Mouse (Mus musculus) spleen, embryonic (tissue): Measurements from ENCODE around the gene Plcg2.

Experiments
- CTCF ChIA-PET: fragments of 350-600 bp; sonication (Branson Sonifier 250); formaldehyde crosslinking; loops from one replicate; lab custom pipeline; 2022; lab: Charles Lee

Plcg2 gene

GRCm38 (mm10) chr8:117612861-117613260 is 114.8 kb downstream of the Plcg2 start:
- CTCF ChIA-PET: interaction anchor here (0.7 kb wide), 1 partner anchor 12 kb away, joined by 6 read pairs; no protein-coding TSS in a partner anchor

- CTCF ChIA-PET: interaction anchor here (0.6 kb wide), 3 partner anchors 28 to 894 kb away, joined by 3 to 4 read pairs (median 4); partner anchors contain the start of gene Cdyl2
Measured at GRCm38 (mm10) chr8:117626040-117626838, 128.1 kb downstream of the Plcg2 start.

- CTCF ChIA-PET: no interaction called here
Measured at GRCm38 (mm10) chr8:117627096-117627495, 129.0 kb downstream of the Plcg2 start.

DNA sequence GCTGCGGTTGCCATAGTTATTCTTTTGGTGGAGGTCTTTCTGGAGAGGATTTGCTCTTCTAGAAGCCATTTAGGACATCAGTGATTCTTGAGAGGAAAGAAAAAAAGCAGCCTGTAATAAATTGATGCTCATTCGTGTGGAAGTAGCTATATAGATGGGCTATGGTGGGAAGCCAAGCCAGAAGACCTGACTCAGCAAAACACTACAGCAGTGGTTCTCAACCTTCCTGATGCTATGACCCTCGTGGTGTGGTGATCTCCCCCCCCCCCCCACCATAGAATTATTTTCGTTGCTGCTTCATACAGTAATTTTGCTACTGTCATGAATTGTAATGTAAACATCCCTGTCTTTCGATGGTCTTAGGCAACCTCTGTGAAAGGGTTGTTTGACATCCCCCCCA is 134.4 kb downstream of the Plcg2 start:
- CTCF ChIA-PET: no interaction called here

DNA sequence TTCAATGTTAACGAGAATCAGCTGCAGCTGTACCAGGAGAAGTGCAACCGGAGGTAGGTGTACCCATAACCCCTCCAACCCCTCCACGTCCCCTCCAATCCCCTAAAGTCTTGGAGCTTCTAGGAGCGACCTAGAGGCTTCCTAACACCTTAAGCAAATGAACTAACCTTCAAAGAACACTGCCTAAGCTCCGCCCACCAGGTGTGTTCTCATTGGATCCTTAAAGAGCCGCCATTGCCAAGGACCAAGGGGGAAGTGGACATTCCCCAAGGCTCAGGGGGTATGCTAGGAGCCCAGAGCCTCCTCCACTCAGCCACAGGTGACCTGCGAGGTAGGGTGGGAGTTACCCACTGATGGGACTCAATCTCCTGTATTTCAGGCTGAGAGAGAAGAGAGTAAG is 136.3 kb downstream of the Plcg2 start:
- CTCF ChIA-PET: interaction anchor here (0.6 kb wide), 1 partner anchor 89 kb away, joined by 3 read pairs; no protein-coding TSS in a partner anchor

DNA sequence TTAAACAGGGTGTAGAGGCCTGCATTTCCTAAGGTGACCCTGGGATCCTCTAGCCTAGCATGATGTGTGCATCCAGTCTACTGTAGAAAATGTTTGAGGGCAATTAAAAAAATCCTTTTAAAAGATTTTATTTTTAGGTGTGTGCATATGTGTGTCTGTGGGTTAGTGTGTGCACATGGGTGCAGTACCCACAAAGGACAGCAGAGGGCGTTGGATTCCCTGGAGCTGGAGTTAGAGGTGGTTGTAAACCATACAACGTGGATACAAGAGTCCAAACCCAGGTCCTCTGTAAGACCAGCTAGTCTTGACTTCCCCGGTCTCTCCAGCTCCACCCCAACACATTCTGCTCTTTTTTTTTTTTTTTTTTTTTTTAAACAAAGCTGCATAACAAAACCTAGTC is 139.4 kb downstream of the Plcg2 start:
- CTCF ChIA-PET: no interaction called here

- CTCF ChIA-PET: no interaction called here
Measured at GRCm38 (mm10) chr8:117639631-117640030, 141.5 kb downstream of the Plcg2 start.

DNA sequence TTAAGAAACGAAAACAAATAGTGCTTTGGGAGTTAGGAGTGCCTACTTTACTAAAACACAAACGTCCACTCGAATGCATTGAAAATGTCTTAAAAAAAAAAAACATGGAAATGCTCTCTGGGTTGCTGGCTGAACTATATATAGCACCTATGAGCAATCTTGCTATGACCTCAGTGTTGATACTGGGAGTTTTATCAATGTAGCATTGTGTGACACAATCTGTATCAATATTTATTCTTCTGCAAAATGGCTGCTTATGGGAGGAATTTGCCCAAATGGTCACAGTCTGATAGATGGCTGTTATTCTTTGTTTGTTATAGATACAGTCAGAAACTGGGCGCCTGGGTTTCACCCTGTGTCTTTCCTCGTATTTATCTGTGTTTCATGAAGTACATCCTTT is 147.4 kb downstream of the Plcg2 start:
- CTCF ChIA-PET: interaction anchor here (0.5 kb wide), 1 partner anchor 538 kb away, joined by 5 read pairs; no protein-coding TSS in a partner anchor

- CTCF ChIA-PET: interaction anchor here (0.7 kb wide), 1 partner anchor 485 kb away, joined by 4 read pairs; no protein-coding TSS in a partner anchor
Measured at GRCm38 (mm10) chr8:117646020-117646419, 147.9 kb downstream of the Plcg2 start.

- CTCF ChIA-PET: interaction anchor here (0.6 to 0.7 kb wide), 2 partner anchors 22 to 484 kb away, joined by 4 to 7 read pairs; no protein-coding TSS in a partner anchor
Measured at GRCm38 (mm10) chr8:117646440-117646839, 148.3 kb downstream of the Plcg2 start.

DNA sequence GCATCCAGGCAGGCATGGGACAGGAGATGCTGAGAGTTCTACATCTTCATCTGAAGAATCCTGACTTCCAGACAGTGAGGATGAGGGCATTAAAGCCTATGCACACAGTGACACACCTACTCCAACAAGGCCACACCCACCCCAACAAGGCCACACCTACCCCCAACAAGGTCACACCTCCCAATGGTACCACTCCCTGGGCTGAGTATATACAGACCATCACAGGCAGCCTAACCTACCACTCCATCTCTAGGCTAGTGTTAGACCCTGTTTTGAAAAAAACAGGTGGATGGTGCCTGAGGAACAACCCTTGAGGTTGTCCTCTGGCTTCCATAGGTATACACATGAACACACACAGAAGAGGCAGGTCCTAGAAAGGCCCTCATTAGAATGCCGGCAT is 154.2 kb downstream of the Plcg2 start:
- CTCF ChIA-PET: no interaction called here

DNA sequence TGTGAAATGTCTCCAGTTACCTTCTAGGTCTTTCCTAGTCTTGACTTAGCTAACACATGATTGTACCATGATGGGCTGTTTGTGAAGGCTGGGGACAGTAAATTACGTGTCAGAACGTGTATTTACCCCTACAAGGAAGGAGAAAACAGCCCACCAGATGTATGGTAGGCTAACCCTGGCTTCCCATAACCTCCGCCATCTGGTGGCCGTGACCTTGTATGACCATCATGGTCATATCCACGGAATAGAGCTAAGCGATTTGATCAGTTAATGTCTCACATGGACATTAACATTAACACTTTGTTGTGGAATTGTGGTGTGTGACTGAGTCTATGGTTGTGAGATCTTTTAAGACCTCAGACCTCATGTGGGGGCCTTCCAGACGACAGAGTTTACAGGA is 160.9 kb downstream of the Plcg2 start:
- CTCF ChIA-PET: no interaction called here

DNA sequence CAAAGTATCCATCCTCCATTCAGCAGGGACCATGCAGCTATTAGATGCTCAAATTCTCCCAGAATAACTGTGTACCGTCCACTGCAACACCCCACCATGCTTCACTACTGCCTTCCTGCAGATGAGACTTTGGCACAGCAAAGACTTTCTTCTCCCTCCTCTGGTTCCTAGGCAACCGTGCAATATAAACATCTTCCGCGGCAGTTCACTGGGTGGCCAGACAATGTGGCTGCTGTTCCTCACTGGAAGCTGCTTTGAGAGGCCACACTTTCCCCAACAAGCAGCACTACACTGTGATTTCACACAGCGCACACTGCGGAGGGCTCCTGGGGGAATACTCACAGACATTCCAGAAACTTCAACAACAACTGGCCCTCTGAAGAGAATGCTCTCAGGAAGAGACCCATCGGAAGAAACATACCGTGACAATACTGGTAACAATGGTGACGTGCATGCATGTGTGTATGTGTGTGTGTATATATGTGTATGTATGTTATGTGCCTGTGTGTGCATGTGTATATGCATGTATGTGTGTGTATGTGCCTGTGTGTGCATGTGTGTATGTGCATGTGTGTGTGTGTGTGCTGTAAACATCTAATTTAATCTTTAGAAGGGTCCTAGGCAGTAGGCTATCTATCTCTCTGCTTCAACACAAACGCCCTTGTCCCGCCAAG is 162.4 kb downstream of the Plcg2 start:
- CTCF ChIA-PET: no interaction called here

GRCm38 (mm10) chr8:117667349-117668124 is 169.4 kb downstream of the Plcg2 start:
- CTCF ChIA-PET: no interaction called here

DNA sequence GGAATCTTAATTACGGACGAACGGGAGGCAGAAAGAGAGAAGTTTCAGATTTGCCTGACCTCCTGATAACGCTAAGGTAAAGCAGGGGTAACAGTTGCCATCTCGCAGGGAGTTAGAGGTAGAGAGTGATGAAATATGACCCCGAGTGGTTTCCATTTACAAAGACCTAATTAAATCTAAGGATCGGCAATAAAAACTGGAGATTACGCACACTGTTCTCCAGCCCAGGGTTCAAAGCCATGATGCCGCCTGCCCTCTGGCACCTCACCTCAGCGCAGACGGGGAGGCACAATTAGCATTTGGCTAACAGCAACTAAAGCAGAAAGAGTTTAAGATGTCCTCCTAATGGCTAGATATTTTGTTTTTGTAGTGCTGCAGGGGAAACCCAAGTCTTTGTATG is 172.4 kb downstream of the Plcg2 start:
- CTCF ChIA-PET: interaction anchor here (0.5 kb wide), 1 partner anchor 44 kb away, joined by 4 read pairs; no protein-coding TSS in a partner anchor

GRCm38 (mm10) chr8:117672558-117672957 is 174.5 kb downstream of the Plcg2 start:
- CTCF ChIA-PET: interaction anchor here (0.5 kb wide), 1 partner anchor 11 kb away, joined by 3 read pairs; no protein-coding TSS in a partner anchor

DNA sequence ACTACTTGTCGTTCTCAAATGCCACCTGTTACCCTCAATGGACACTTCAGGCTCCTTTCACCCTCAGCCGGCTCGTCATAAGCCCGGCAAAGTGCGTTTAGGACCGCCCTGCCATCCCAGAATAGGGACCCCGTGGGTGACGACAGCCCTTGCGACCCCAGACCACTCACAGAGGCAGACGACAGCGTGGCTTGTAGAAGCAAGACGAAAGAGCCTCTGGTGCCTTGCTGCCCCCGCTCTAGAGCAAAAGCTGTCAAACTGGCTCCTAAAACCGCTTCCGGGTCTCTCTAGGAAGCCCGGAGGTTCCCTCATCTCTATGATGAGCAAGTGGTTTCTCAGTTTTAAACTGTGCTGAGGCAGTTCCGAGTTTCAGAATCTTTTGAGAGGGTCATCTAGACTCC is 175.3 kb downstream of the Plcg2 start, which contains the start of gene Sdr42e1:
Gene Sdr42e1 (minus strand): TSS at position 260 of the 401 bp plus-strand sequence.
- CTCF ChIA-PET: no interaction called here

DNA sequence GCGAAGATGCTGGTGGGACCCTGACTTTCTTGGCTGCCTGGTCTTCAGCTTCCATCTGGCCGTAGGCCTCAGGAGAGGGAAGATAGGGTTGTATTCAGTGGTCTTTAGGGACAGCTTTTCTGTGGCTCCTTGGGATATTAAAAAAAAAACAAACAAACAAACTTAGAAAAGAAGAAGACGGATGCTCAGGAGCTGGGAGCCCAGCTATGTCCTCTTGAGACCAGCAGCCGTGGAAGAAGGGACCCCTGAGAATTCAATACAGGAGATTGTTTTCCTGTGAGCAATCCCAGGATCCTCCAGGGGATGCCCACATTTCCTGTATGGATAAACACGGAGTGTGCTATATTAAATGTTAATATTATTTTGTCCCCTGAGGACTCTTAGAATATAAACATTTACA is 177.1 kb downstream of the Plcg2 start:
- CTCF ChIA-PET: no interaction called here

GRCm38 (mm10) chr8:117676460-117676859 is 178.4 kb downstream of the Plcg2 start:
- CTCF ChIA-PET: interaction anchor here (0.6 kb wide), 1 partner anchor 532 kb away, joined by 3 read pairs; no protein-coding TSS in a partner anchor

GRCm38 (mm10) chr8:117677011-117677410 is 178.9 kb downstream of the Plcg2 start:
- CTCF ChIA-PET: no interaction called here

DNA sequence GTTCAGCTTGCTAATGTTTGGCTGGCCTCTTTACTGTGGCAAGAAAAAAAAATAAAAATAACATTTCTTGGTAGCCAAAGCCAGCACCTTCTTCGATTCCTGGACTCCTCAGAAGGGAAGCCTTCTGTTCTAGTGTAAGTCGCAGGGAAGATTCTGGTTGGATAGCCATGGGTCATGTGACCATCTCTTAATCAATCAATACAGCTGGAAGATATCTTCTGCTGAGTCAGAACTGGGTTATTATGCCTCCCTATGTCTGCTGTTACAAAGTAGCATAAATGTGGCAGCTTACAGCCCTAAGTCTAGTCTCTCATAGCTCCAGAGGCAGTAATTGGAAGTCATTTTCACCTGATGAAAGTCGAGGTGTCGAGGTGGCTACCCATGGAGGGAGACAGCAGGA is 180.6 kb downstream of the Plcg2 start:
- CTCF ChIA-PET: no interaction called here
